Mouse (Mus musculus) heart, embryonic 13.5 days (tissue): ENCODE data around the gene Arhgef3. TPM values are rescaled to one million over a fixed set of nuclear protein-coding genes. Genes with fewer than 3 reads are reported as not detected.

Source experiments
- ATAC-seq: fragments of 200-750 bp; cut with Nextera tagmentation; 2 replicates; pipeline ENCODE4 v1.8.0; 2017; ENCODE audit warnings: moderate TSS enrichment; ENCODE audit not compliant: insufficient number of reproducible peaks, low FRiP score, low TSS enrichment; ENCODE audit errors: extremely low read depth
- H3K27ac ChIP-seq: fragments of 300-500 bp; sonication (generic); replicated peaks from 2 replicates; pipeline ENCODE4 v1.5.1; 2015; ENCODE audit warnings: moderate library complexity, mild to moderate bottlenecking, inconsistent platforms
- H3K27me3 ChIP-seq: fragments of 300-500 bp; sonication (generic); replicated peaks from 2 replicates; pipeline ENCODE4 v1.6.1; 2015; ENCODE audit warnings: mild to moderate bottlenecking, inconsistent platforms
- H3K36me3 ChIP-seq: fragments of 300-500 bp; sonication (generic); 2 replicates; pipeline ENCODE4 v1.6.1; 2015; ENCODE audit warnings: mild to moderate bottlenecking, inconsistent platforms
- H3K4me1 ChIP-seq: fragments of 300-500 bp; sonication (generic); 2 replicates; pipeline ENCODE4 v1.6.1; 2015; ENCODE audit warnings: inconsistent platforms
- H3K4me2 ChIP-seq: fragments of 300-500 bp; sonication (generic); 2 replicates; pipeline ENCODE4 v1.6.1; 2015; ENCODE audit warnings: inconsistent platforms, mild to moderate bottlenecking, moderate library complexity
- H3K4me3 ChIP-seq: fragments of 300-500 bp; sonication (generic); 2 replicates; pipeline ENCODE4 v1.5.1; 2015; ENCODE audit warnings: moderate library complexity, mild to moderate bottlenecking, inconsistent platforms
- H3K9ac ChIP-seq: fragments of 300-500 bp; sonication (generic); 2 replicates; pipeline ENCODE4 v1.6.1; 2015; ENCODE audit warnings: inconsistent platforms, mild to moderate bottlenecking, moderate library complexity
- H3K9me3 ChIP-seq: fragments of 300-500 bp; sonication (generic); 2 replicates; pipeline ENCODE4 v1.6.1; 2016; ENCODE audit warnings: inconsistent platforms
- WGBS: fragments of 180-500 bp; shearing (Covaris S2); methylation state at CpG from one replicate; pipeline ENCODE4 v1.1.7; 2015; ENCODE audit warnings: mixed read lengths; 5-methylcytosine and 5-hydroxymethylcytosine counted together
- polyA plus RNA-seq: library from polyadenylated mRNA; unstranded; fragments of >200 nt; fragmentation: Nextera tagmentation; extraction: Ambion mirVana; gene quantifications from 2 replicates; pipeline ENCODE4 v1.2.1, GENCODE M21; 2015

Arhgef3 gene
- polyA plus RNA-seq, 1 experiment from 2014 or later = 13.2 TPM

DNA sequence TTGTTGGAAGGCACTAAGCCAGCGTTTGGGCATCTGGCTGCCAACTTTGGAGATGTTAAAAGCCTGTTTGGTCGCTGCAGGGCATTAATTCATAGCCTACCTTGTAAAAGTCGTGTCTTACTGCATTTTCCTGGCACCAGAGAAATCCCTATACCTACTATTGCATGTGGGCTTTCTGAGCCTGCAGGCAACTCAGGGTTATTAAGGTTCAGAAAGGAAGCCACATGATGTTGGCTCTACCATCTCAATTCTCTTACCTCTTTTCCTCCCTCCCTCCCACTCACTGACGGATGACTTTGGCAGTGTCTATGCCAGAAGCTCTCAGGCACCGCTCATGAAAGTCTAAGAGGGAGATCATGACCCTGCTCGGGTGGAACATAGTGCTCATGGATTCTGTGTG, 210.8 kb downstream of the Arhgef3 start:
- Histone ChIP-seq H3K9ac (no peak overlapping the region), H3K9me3 (no peaks in the 10 kb centered on the region), H3K27me3 (no peaks in the 10 kb centered on the region), H3K36me3 (no peaks in the 10 kb centered on the region), H3K4me1 (peaks cover 10% of the 10 kb centered on the region), H3K4me2 (no peak overlapping the region), H3K4me3 (no peak overlapping the region), H3K27ac (no peak overlapping the region)
- 72% methylated on average over 6 of the region's 6 CpGs for WGBS
- ATAC-seq = no peak

DNA sequence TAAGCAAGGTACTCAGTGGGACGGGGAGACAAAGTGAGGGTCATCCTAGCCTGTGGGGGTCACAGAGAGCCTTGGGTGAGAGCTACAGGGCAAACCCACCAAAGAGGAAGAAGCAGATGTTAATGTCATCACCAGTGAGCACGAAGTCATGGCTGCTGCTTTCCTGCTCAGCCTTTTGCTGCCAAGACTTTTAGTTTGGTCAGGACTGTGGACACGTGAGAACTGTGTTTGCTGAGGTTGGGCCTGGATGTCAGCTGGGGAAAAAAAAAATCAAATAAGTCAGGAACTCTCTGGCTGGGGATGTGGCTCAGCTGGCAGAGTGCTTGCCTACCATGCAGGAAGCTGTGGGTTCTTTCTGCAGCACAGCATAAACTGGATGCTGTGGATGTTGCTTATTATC, 213.2 kb downstream of the Arhgef3 start:
- 61% methylated on average over 3 of the region's 3 CpGs for WGBS
- no peaks in the 10 kb centered on the region for H3K36me3 ChIP-seq
- no peak overlapping the region for H3K27ac ChIP-seq
- no peaks in the 10 kb centered on the region for H3K27me3 ChIP-seq
- ATAC-seq = no peak
- H3K4me1 ChIP-seq = peaks cover 10% of the 10 kb centered on the region
- no peak overlapping the region for H3K4me3 ChIP-seq
- no peaks in the 10 kb centered on the region for H3K9me3 ChIP-seq
- H3K9ac ChIP-seq = no peak overlapping the region
- H3K4me2 ChIP-seq = no peak overlapping the region

DNA sequence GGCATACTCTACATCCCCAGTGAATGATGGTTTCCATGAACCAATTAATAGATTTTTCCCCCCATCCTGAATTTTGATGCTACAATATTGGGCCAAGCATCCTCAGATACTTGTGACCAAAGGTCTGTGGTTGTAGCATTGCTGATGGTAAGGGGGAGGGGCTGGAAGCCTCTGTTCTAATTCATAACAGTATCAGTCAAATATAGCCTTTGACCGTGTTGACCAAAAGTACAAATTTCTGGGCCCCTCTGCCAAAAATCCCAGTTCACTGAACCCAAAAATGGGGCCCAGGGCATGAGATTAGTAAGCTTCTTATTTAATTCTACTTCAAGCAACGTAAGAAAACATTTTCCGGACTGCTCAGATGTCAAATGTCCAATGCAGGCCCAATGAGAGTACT, 214.3 kb downstream of the Arhgef3 start:
- H3K9me3 ChIP-seq = no peaks in the 10 kb centered on the region
- H3K27ac ChIP-seq = no peak overlapping the region
- no peak overlapping the region for H3K4me2 ChIP-seq
- WGBS = 89% methylated on average over 3 of the region's 3 CpGs
- no peak overlapping the region for H3K9ac ChIP-seq
- no peaks in the 10 kb centered on the region for H3K36me3 ChIP-seq
- peaks cover 10% of the 10 kb centered on the region for H3K4me1 ChIP-seq
- ATAC-seq = no peak
- 0 out of 2 replicates have a peak, but pooled peaks cover 3% of the 10 kb centered on the region for H3K27me3 ChIP-seq
- no peak overlapping the region for H3K4me3 ChIP-seq

DNA sequence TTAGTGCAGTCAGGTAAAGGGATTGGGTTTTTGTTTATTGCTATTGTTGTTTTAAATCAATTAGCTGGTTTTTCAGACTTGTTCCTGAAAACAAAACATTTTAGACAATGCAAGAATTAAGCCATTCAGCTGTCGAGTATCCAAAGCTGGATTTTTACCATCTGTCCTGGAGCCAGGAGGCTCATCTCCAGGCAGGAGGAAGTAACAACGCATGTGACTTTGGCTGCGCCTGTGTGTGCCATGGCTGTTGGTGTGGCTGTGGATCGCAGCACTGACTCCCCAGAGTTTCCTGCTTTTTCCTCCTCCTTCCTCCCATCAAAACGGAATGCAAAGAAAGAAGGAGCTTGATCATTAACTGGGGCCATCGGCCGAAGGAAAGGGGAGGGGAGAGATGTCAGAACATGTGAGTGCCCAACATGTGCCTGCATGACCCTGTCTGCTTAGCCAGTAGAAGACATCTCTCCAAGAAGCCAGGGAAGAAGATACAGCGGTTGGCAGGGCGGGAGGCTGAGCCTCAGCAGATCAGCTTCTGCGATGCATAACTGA, 216.9 kb downstream of the Arhgef3 start:
- H3K9me3 ChIP-seq = no peaks in the 10 kb centered on the region
- H3K4me2 ChIP-seq = no peak overlapping the region
- H3K4me1 ChIP-seq = peaks cover 22% of the 10 kb centered on the region
- WGBS = 68% methylated on average over 10 of the region's 10 CpGs
- 0 out of 2 replicates have a peak, but pooled peaks cover 5% of the 10 kb centered on the region for H3K27me3 ChIP-seq
- no peak overlapping the region for H3K4me3 ChIP-seq
- H3K36me3 ChIP-seq = no peaks in the 10 kb centered on the region
- H3K9ac ChIP-seq = no peak overlapping the region
- H3K27ac ChIP-seq = no peak overlapping the region
- no peak for ATAC-seq

DNA sequence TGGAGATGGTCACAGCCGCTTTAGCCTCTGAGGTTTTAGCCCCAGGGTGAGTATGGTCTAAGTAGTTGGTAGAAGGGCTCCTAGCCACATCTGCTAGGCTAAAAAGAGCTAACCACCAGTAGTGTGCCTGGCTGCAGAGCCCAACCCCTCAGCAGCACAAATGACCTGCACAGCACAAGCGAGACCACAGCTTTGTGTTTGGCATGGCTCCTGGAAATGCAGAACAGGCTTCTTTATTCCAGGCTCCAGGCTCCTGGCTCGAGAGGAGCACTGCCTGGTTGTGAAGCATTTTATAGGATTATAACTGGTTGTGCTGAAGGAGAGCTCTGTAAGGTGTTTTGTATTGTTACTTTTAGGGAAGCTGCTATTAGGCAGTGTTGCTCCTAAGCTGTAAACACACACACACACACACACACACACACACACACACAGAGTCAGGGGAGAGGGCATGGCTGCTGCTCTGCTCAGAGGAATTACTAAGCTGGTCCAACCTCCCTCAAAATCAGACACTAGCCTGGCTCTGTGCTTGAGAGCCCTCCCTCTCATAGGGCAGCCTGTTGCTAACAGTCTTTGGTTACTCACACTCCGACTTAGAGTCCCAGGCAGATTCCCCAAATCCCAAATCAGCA, 217.8 kb downstream of the Arhgef3 start:
- Histone ChIP-seq H3K36me3 (no peaks in the 10 kb centered on the region), H3K4me2 (no peak overlapping the region), H3K27ac (peak overlapping the region; percentile 48; the same call in 1 of the 2 replicates), H3K4me1 (peaks cover 29% of the 10 kb centered on the region), H3K27me3 (peaks cover 11% of the 10 kb centered on the region), H3K9ac (no peak overlapping the region), H3K9me3 (no peaks in the 10 kb centered on the region), H3K4me3 (no peak overlapping the region)
- no peak for ATAC-seq
- 46% methylated on average over 4 of the region's 4 CpGs for WGBS

DNA sequence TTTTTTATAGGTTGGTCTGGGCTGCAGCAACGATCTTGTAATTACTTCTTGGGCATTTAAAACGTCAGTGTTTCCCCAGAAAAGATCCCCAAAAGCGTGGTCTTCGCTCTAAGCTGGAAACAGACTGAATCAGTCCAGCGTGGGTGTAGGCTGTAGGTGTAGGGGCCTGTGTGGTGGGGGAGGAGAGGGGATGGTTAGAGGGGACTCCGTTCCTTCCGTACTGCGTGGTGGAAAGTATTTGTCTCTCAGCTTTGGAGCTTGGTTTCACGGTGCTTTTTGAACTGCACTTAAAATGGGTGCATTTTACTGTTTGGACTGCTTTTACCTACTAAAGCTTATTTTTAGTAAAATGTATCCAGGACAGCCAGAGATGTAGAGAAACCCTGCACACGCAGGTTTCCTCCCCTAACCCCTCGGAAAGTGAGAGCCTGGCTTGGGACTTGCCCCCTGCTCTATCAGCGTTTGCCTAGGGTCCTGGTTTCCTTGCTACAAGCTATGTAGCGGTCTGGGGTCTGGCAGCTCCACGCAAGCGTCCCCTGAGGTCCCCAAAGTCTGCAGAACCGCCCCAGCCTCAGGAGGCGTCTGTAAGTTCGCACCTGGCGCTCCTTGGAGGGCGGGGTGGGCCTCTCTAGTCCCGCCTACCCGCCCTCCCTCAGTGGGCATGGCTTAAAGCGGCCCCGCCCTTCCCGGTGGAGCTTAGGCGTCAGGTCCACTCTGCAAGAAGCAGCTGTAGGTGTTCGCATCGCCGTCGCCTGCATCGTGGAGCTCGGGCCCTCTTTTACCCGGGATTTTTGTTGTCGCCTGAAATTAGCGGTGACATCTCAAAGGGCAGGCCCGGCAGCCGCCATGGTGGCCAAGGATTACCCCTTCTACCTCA, 220.9 kb downstream of the Arhgef3 start:
- peak overlapping the region; percentile 73 for H3K4me3 ChIP-seq
- WGBS = 3% methylated on average over 37 of the region's 37 CpGs
- ATAC-seq = peak; percentile 74; the same call in 1 of the 2 replicates
- no peaks in the 10 kb centered on the region for H3K36me3 ChIP-seq
- H3K27ac ChIP-seq = 0 out of 2 replicates have a peak overlapping the region, but pooled peaks have one; percentile 38
- peaks cover 12% of the 10 kb centered on the region for H3K27me3 ChIP-seq
- H3K9ac ChIP-seq = peak overlapping the region; percentile 85
- peaks cover 34% of the 10 kb centered on the region for H3K4me1 ChIP-seq
- peak overlapping the region; percentile 100 for H3K4me2 ChIP-seq
- no peaks in the 10 kb centered on the region for H3K9me3 ChIP-seq

DNA sequence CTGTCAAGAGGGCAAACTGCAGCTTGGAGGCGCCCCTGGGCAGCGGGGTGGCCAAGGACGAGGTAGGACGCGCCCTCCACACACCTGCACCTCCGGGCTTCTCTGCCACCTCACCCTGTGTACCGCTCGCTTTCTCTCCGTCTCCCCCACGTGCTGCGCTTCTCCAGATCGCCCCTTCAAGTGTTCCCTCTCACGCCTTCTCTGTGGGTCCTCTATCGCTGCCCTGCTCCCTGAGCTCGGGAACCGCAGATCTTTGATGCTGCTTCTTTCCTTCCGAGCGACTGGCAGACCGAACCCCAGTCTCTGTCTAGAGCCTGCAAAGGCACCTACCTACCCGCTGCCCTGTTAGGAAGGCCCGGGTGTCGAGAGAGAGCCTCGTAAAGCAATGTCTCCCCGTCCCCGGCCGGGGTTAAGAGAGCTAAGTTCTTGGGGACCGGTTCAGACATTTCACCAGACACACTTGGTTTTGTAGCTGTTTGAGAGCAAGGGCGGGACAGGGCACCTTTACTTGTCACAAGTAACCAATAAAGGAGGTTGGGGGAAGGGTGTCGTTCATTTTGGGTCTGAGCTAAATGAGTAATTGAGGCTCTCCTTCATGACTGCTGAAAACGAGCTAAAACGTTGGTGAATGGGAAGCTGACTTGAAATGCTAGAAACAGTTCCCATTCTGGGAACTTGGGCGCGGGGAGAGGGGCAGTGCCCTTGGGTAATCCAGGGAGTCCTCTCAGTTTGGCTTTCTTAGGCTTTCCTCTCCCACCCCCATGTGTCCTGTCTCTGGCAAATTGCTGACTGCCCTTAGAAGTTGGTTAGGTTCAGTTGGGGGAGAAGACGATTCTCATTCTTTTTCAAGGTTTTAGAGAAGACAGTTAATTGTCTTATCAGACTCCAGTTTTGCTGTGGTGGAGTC, 221.8 kb downstream of the Arhgef3 start:
- no peaks in the 10 kb centered on the region for H3K36me3 ChIP-seq
- H3K27ac ChIP-seq = peak overlapping the region; percentile 38
- no peaks in the 10 kb centered on the region for H3K9me3 ChIP-seq
- 3% methylated on average over 34 of the region's 34 CpGs for WGBS
- peaks cover 43% of the 10 kb centered on the region for H3K4me1 ChIP-seq
- H3K27me3 ChIP-seq = peaks cover 12% of the 10 kb centered on the region
- H3K4me3 ChIP-seq = peak overlapping the region; percentile 73
- H3K9ac ChIP-seq = peak overlapping the region; percentile 85
- H3K4me2 ChIP-seq = peak overlapping the region; percentile 100
- ATAC-seq = no peak

DNA sequence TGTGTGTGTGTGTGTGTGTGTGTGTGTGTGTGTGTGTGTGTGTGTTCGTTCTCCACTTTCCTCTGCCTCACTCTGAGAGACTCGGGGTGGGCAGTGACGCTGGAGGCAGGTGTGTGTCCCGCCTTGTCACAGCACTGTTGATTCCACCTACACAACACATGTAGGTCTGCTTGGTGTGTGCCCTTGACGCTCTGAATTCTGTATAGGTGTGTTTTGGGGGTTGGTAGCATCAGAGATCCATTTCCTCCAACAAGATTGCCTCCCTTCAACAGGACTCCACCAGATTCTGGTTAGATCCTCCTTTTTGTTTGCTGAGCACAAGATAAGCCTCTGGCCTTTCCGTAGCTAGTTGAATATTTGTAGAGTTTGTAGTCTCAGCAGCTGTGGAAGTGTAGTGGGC, 222.5 kb downstream of the Arhgef3 start:
- no peak for ATAC-seq
- Histone ChIP-seq H3K4me1 (peaks cover 47% of the 10 kb centered on the region), H3K4me3 (peak overlapping the region; percentile 73), H3K27ac (no peak overlapping the region), H3K27me3 (peaks cover 12% of the 10 kb centered on the region), H3K9me3 (no peaks in the 10 kb centered on the region), H3K36me3 (no peaks in the 10 kb centered on the region), H3K9ac (peak overlapping the region; percentile 85), H3K4me2 (peak overlapping the region; percentile 100)
- WGBS = 54% methylated on average over 6 of the region's 6 CpGs

DNA sequence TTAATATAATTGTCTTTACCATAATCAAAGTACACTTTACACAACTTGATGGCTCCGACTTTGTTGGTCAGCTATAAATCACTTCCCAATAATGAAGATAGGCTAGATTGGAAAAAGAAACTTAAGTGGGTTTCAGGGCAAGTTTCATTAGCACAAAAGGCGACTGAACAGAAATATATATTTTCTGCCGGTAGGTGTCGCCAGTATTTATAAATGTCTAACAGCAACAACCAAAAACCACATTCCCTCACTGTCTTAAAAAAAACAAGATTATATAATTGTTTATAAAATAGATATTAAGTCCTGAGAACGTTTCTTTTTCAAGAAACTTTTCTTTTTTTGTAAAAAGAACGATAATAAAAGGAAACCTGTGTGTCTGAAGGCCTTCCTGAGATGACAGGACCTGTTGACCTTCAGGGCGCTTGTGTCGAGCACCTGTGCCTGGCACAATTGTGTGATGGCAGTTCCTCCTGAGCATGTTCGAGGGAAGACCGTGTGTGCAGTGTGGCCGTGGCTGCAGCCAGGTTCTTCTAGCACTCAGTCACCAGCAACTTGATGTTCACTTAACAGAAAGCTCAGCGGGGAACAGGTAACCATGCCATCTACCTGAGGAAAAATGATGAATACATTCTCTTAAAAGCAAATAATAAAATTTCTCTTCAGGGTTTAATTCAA, 223.5 kb downstream of the Arhgef3 start:
- WGBS = 28% methylated on average over 12 of the region's 12 CpGs
- Histone ChIP-seq H3K36me3 (no peaks in the 10 kb centered on the region), H3K9ac (no peak overlapping the region), H3K4me2 (0 out of 2 replicates have a peak overlapping the region, but pooled peaks have one; percentile 100), H3K4me3 (peak overlapping the region; percentile 73), H3K9me3 (no peaks in the 10 kb centered on the region), H3K27me3 (peaks cover 12% of the 10 kb centered on the region), H3K27ac (no peak overlapping the region), H3K4me1 (peaks cover 44% of the 10 kb centered on the region)
- ATAC-seq = no peak

DNA sequence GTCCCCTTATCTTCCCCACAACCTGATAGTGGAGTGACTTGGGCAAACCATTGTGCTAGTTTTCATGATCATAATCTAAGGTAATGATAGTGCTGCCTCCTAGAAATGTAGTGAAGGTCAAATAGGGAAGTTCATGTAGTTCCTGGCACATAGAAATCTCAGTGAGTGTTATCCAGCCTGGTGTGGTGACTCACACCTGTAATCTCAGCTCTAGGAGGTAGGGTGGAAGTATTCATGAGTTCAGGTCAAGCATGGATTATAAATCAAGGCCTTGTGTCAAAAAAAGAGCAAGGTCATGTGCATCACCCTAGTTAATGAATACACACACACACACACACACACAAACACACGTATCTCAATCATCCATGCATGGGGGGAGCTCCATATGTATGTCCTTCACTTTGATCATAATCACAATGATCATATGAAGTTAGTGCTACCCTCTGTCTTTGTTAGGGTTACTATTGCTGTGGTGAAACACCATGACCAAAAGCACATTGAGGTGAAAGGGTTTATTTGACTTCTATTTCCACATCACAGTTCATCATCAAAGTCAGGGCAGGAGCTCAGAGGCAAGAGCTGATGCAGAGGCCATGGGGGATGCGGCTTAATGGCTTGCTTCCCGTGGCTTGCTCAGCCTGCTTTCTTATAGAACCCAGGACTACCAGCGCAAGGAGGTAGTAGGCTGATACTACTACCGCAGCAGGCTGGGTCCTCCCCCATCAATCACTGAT, 226.2 kb downstream of the Arhgef3 start:
- Histone ChIP-seq H3K4me1 (peaks cover 50% of the 10 kb centered on the region), H3K9me3 (no peaks in the 10 kb centered on the region), H3K36me3 (peaks cover 6% of the 10 kb centered on the region), H3K4me2 (no peak overlapping the region), H3K4me3 (no peak overlapping the region), H3K9ac (no peak overlapping the region), H3K27me3 (peaks cover 7% of the 10 kb centered on the region), H3K27ac (peak overlapping the region; percentile 45; the same call in 1 of the 2 replicates)
- ATAC-seq = no peak
- 61% methylated on average over 5 of the region's 5 CpGs for WGBS
